23 mouse cellular contexts compared by ENCODE assay signal in the genomic region with DNA sequence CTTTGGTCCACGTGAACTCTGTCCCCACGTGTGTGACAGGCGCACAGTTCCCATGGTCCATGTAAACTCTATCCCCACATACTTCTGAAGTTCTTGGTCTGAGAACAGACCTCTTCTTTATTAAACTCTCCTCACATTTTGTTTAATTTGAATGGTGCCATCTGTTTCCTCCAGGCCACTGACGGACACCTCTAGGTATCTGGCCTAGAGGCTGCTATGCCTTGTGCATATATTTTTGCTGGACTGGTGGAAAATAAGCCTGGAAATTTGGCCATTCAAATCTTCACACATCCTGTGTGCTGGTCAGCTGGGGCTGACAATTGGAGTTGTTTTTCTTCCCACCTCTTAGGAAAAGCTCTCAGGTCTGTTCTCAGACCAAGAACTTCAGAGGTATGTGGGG.
"Had no signal": no experiment of that assay in that cellular context is flagged by ENCODE, and none has a peak within 500 bp of the region (broad histone marks: within the 10 kb centered on the region; RNA-seq: fewer than 3 reads in every experiment).

No protein-coding gene starts in this region.

- H3K9ac ChIP-seq: limb, embryonic 12.5 days; limb, embryonic 15.5 days; liver, embryonic 14.5 days; lung, embryonic 15.5 days; neural tube, embryonic 12.5 days; neural tube, embryonic 15.5 days had no signal

- H3K9me3 ChIP-seq: limb, embryonic 12.5 days; limb, embryonic 15.5 days; lung, embryonic 15.5 days; megakaryocyte, embryonic 14.5 days; neural tube, embryonic 12.5 days; neural tube, embryonic 15.5 days had no signal

- H3K36me3 ChIP-seq: limb, embryonic 12.5 days; limb, embryonic 15.5 days; lung, embryonic 15.5 days; neural tube, embryonic 12.5 days; neural tube, embryonic 15.5 days had no signal

- H3K27ac ChIP-seq: limb, embryonic 12.5 days; limb, embryonic 15.5 days; liver, embryonic 14.5 days; lung, embryonic 15.5 days; neural tube, embryonic 12.5 days; neural tube, embryonic 15.5 days; stomach, postnatal 0 days had no signal

- H3K4me3 ChIP-seq: limb, embryonic 12.5 days; limb, embryonic 15.5 days; lung, embryonic 15.5 days; megakaryocyte, embryonic 14.5 days; neural tube, embryonic 12.5 days; neural tube, embryonic 15.5 days had no signal

- H3K27me3 ChIP-seq: limb, embryonic 12.5 days; limb, embryonic 15.5 days; lung, embryonic 15.5 days; megakaryocyte, embryonic 14.5 days; neural tube, embryonic 12.5 days; neural tube, embryonic 15.5 days had no signal

- DNase-seq: kidney, adult 18-20 months; kidney, adult 9 months; kidney, postnatal 14 days; kidney, postnatal 4 days; left cerebral cortex, postnatal 4 days; lung, adult 18-20 months; lung, postnatal 10 days; lung, postnatal 36 days; right cerebral cortex, adult 18-20 months; right cerebral cortex, postnatal 14 days; right cerebral cortex, postnatal 4 days; thymus, adult 2 months; thymus, postnatal 14 days; thymus, postnatal 4 days had no signal

- H3K4me2 ChIP-seq: limb, embryonic 12.5 days; limb, embryonic 15.5 days; lung, embryonic 15.5 days; midbrain, embryonic 11.5 days; neural tube, embryonic 12.5 days; neural tube, embryonic 15.5 days had no signal

- H3K4me1 ChIP-seq: limb, embryonic 15.5 days had no signal
